Mouse (Mus musculus): ENCODE data around the gene Pfkfb4.

DNA sequence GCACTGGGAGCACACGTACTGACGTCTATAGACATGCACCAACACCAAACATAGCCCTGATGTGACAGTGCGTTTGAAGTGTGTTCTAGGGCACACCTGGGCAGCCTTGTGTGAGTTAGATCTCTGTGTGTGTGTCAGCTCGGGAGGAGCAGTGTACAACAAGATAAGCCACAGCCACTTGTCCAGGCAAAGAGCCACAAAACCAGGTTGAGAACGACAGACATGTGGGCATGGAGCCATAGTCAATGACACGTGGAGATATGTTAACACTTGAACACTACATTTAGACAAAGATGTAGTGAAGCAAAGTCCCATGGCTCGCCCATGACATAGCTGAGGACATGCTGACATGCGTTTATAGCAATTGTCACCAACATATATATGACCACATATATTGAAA, 21.0 kb upstream of the Pfkfb4 start:
- TF ChIP-seq CTCF (IDR thresholded peaks at IDR 0.05) (no peak), EP300 (IDR thresholded peaks at IDR 0.05) (no peak)

Data from lung, postnatal 0 days (tissue).